Mouse (Mus musculus) adrenal gland, adult (tissue): ENCODE measurements around the gene Pigv.
"Not testable (repeated sequence)": the region's sequence is repeated elsewhere in the genome, so short reads cannot be mapped to it uniquely, and the experiment has no call there.

ENCODE experiments used
- DNase-seq, 2 experiments: peaks; one replicate each; pipeline ENCODE4 v3.0.0; 2022 to 2023; ENCODE audit warnings: low spot score in 1 of 2; ENCODE audit not compliant: inconsistent age in 2 of 2

Gene Pigv

DNA sequence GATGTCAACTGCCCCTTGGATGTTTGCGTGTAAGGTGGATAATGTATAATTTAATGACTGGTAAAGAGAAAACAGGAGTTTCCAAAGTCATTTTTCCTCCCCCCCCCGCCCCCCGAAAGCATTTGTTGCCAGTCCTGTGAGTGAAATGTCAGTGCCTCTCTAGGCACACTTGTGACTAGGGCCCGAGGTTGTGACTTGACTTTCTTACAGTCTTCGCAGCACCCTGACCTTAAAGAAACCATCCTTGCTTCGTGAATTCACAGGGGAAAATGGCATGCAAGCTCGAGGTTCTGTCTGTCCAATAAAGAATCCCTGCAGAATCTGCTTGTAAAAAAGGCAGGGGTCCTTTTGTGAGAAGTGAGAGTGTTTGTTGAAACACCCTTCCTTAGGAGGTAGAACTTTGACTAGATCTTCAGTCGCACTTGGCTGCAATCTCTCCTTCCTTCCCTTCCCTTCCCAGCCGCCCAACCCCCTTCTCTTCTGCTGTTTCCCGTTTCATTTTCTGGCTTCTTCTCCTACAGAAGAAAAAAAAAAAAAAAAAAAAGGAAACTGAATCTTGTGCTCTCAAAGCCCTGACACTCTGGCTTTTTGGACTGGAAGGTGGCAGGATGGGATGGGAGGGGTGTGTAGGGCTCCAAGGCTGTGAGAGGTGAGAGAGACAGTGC is 1.4 kb upstream of the Pigv start:
- peak; percentile 60 to 81 for DNase-seq

- DNase-seq: peak; percentile 58 to 85
Measured at GRCm38 (mm10) chr4:133672845-133673647, 599 bp upstream of the Pigv start.

DNA sequence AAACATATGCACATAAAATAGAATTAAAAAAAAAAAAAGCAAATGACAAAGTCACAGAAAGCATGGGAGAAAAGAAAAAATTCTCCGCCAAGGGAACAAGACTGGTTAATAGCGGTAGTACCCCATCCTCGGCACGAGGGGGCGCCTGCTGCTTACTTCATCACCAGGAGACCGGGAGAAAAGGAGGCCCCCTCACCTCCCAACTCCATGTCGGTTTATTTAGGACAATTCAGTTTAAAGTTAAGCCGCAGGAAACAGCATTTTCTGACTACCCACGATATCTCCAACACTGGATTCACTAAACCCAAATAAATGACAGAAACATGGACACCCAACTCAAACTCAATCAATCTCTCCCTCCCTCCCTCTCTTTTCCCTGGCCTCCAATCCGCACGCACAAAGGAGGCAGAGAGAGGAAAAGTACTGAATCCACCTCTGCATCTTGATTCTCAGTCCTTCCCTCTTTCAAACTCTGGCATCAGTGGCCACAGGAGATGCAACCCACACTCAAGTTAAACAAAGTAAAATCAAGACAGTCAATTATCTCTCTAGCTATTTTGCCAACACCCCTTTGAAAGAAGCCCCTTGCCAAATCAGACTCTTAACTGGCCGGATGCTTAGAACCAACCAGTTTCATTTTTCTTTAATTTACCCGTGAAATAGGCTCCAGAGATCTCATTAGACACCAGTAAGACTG is 1.1 kb downstream of the Pigv start:
- peak; percentile 86 to 96 for DNase-seq

GRCm38 (mm10) chr4:133669652-133670210 is 2.7 kb downstream of the Pigv start:
- DNase-seq: no peak

- no peak for DNase-seq
Measured at GRCm38 (mm10) chr4:133668537-133668936, 3.9 kb downstream of the Pigv start.

DNA sequence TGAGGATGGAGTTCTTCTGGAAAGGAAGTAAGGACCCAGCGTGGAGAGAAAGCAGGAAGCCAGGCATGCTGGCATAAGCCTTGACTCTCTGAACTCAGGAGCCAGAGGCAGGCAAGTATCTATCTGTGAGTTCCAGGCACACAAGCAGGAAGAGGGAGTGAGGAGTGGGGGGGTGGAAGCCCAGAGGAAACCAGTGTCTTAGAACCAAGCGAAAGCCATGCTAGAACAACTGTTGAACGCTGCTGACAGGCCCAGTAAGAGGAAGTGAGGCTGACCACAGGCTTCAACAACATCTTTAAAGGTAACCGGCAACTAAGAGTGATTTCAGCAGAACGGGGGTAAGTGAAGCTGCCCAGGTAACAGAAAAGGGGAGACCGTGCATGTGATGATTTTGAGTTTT is 6.2 kb downstream of the Pigv start:
- DNase-seq: no peak

DNA sequence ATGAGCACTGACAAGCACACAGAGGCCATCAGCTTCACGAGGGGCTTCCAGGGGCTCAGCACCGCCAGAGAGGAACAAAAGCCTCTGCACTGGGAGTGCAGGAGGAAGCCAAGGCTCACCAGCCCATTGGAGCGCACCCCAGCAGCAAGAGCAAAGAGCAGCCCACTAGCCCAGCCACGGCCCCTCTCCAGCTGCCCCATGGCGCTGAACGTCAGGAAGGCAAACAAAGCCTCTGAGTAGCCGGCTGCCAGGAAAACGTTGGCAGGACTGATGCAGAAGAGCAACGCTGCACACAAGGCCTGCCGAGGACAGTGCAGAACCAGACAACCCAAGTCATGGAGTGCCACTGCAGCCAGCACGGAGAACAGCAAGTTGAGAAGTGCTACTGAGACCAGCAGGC is 7.3 kb downstream of the Pigv start:
- no peak for DNase-seq

DNA sequence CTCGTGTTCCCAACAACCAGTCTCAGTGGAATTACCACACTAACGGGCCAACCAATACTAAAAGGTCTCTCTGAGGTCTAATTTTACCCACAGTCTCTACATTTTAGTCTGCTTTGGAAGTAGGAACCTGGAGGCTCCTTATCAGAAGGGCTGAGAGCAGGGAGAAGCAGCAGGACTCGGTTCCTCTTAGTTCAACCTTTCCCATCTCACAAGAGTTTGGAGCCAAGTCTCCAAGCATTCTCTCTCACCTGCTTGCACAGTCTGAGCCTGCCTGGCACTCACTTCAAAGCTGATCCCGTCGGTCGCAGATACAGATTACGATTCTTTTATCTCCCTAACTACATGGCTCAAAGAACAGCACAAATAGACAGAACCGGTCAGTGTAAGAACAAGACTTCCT is 9.5 kb downstream of the Pigv start:
- DNase-seq: peak in 1 of 2 experiments; percentile 61

DNA sequence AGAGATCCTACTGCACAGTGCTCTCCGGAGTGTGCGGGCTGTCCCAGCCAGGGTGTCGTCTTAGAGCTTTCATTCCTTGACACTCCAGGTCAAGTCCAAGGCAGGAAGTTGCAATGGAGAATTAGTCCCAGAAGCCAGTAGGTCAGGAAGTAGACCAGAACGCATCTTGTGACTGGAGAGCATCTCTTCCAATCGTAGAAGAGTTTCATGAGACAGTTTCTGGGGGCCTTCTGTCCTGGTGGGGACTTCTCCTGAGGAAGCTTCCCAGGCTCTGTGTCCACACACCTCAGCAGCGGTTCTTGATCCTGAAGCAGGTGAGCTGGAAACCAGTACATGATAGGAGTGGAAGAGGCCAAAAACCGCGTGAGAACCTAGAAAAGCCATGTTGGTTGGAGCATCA is 10.0 kb downstream of the Pigv start:
- DNase-seq: no peak

- DNase-seq: peak; percentile 82 to 92
Measured at GRCm38 (mm10) chr4:133660193-133661155, 12.0 kb downstream of the Pigv start.

DNA sequence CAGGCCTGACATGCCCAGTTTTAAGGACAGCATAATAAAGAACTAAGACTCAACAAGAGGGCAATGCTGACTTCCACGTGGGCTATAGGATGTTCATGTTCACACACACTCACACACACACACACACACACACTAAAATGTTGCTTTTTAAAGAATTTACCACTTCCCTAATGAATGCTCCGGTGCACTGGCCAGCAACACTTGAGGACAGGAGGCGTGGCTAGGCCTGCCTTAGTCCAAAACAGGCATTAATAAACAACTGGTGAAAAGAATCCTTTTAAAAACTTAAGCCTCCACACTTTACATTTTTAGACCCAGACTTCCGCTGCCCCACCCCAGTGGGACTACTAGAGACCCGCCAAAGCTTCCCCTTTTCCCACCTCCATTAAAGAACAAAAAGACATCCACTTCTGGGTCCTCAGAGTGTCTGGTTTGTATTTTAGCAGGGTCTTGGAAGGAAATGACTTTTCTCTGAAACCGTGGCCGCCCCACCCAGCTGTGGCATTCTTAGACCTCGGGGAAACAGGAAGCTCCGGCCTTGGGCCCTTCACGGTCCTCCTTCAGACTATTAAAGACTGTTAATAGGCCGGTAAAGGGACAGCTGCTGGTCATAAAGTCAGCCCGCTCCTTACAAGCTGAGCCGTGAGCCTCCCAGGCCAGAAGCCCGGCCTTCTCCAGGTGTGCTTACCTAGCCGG is 12.8 kb downstream of the Pigv start:
- peak; percentile 62 to 83 for DNase-seq

DNA sequence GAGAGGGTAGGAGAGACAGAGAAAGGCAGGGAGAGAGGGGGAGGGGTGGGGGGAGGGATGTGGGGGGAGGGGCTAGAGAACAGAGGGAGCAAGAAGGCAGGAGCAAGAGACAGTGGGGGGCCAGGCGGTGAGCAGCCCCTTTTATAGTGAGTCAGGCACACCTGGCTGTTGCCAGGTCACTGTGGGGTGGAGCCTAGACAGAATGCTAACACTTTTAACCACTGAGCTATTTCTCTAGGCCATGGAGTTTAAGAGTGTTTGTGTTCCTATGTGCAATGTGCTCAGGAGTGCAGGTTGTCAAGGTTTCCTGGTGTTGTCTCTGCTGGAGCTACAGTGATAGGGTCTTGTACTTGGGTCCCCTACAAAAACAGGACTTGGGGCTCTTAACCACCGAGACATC is 13.7 kb downstream of the Pigv start:
- no peak for DNase-seq

DNA sequence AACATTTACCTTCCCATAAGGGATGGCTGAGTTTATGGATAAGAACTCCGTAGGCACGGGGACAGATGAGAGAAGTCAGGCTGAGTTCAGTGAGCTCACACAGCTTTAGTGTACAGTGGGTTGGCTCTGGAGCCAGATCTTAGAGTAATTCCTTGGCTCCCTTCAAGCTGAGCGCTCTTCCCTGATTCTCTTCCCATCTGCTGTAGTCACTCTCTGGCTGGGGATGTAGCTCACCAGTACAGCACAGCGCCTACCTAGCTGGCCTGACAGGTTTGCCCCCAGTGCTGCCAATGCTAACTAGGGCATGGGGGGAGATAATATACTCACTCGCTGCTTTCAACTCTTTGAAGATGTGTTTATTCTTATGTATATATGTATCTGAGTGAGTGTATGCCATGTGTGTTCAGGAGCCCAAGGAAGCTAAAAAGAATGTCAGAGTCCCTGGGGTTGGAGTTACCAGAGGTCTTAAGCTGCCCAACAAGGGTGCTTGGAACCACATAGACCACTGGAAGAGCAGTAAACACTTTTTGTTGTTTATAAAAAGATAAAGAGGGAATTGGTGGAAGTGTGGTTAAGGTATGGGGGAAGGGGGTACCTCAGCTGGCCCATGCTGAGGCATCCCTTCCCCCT is 14.5 kb downstream of the Pigv start:
- no peak for DNase-seq

- DNase-seq: no peak
Measured at GRCm38 (mm10) chr4:133656997-133657396, 15.4 kb downstream of the Pigv start.

GRCm38 (mm10) chr4:133656294-133656693 is 16.2 kb downstream of the Pigv start:
- DNase-seq: no peak

DNA sequence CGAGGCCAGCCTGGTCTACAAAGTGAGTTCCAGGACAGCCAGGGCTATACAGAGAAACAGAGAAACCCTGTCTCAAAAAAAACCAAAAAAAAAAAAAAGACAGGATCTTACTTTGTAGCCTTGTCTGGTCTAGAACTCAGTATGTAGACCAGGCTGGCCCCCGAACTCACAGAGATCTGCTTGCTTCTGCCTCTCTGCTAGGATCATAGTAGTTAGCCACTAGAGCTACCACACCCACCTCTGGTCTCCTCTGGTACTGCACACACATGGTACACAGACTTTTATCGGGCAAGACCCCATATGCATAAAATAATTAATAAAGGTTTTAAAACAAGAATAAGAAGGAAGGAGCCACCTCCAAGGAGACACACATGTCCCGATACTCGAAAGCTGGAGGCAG is 18.4 kb downstream of the Pigv start:
- not testable (repeated sequence) for DNase-seq

- no peak for DNase-seq
Measured at GRCm38 (mm10) chr4:133652746-133653145, 19.7 kb downstream of the Pigv start.

GRCm38 (mm10) chr4:133651986-133652385 is 20.5 kb downstream of the Pigv start:
- DNase-seq: peak in 1 of 2 experiments; percentile 72

DNA sequence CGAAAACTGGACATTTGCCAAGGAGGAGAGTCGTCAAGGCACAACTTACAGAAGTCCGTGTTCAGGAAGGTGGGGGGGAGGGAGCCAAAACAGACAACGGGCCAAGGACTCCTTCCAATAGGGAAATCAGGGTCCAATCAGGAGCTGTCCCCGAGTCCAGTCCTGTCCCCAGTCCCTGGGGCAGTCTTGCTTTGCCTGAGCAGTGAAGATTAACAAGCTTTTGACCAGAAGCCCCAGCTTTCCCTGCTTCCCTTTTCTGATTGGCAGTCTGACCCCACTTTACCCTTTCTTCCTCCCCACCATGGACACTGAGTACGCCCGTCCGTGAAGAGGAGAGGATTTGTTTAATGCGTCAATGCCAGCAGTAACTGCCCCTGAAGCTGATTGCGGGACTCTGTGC is 21.0 kb downstream of the Pigv start:
- no peak for DNase-seq
